Comparison of ENCODE assay signal across 9 mouse cellular contexts in the genomic region with DNA sequence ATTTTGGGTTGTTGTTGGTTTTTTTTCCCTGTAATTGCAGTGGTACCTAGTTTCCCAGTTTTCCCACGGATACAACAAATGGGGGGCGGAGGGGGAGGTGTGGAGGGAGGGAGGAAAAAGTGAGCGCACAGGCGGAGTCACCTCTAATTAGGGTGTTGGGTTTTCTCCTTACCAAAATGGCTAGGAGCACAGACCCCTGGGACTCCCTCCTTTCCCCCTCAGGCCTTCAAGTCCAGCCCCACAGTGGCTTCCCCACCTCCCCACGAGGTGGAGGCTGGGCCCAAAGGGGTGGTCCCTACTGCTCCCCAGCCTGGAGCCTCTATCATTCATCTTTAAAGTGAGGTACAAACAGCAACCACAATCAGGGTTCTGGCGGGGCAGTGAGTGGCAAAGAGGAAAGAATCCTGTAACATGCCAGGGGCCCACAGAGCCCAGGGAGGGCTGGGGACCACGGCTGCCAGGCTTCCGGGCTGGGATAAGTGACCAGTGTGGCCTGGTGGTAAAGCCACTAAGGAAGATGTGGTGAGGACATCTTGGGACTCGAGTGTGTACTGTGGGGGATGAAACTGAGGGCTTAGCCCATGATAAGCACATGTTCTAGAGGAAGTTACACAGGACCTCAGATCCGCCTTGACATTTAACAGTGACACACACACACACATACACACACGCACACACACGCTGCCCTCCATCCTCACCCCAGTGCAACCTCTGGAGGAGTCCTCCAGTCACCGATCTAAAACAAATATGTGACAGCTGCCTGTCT. TPM values are rescaled to one million over a fixed set of nuclear protein-coding genes. Genes with fewer than 3 reads are reported as not detected.
DNase-seq lines count a peak whose midpoint lies in the region; ATAC-seq lines count a peak whose summit lies in the region.
"Had no signal": no experiment of that assay in that cellular context is flagged by ENCODE, and none has a peak within 500 bp of the region (broad histone marks: within the 10 kb centered on the region; RNA-seq: fewer than 3 reads in every experiment).

No protein-coding gene starts in this region.

- no peak overlapping the region for H3K4me3 ChIP-seq in heart, embryonic 16.5 days (ENCODE audit: low read length)
- no peak overlapping the region for H3K4me3 ChIP-seq in midbrain, embryonic 10.5 days
- H3K4me3 ChIP-seq in midbrain, embryonic 16.5 days (ENCODE audit: low read depth, low read length): no peak overlapping the region
- H3K4me3 ChIP-seq in stomach, embryonic 14.5 days (ENCODE audit: low read depth, low read length): no peak overlapping the region

- no peaks in the 10 kb centered on the region for H3K27me3 ChIP-seq in heart, embryonic 16.5 days (ENCODE audit: control insufficient read depth, insufficient read depth, low read length)
- 0 out of 2 replicates have a peak, but pooled peaks cover 4% of the 10 kb centered on the region for H3K27me3 ChIP-seq in midbrain, embryonic 10.5 days (ENCODE audit: low read depth, poor library complexity, severe bottlenecking)
- no peaks in the 10 kb centered on the region for H3K27me3 ChIP-seq in midbrain, embryonic 16.5 days (ENCODE audit: control insufficient read depth, insufficient read depth, low read depth, low read length)
- H3K27me3 ChIP-seq in stomach, embryonic 14.5 days (ENCODE audit: control insufficient read depth, insufficient read depth, low read length): no peaks in the 10 kb centered on the region

- H3K27ac ChIP-seq in heart, embryonic 16.5 days (ENCODE audit: low read length): peak overlapping the region; percentile 70
- H3K27ac ChIP-seq in midbrain, embryonic 10.5 days (replicated peaks): peak overlapping the region; percentile 43
- no peak overlapping the region for H3K27ac ChIP-seq in midbrain, embryonic 16.5 days (ENCODE audit: low read length)
- peak overlapping the region; percentile 48; the same call in 1 of the 2 replicates for H3K27ac ChIP-seq in stomach, embryonic 14.5 days (ENCODE audit: low read length)

- H3K36me3 ChIP-seq in heart, embryonic 16.5 days (ENCODE audit: control insufficient read depth, insufficient read depth): no peaks in the 10 kb centered on the region
- peaks cover 15% of the 10 kb centered on the region for H3K36me3 ChIP-seq in midbrain, embryonic 10.5 days
- H3K36me3 ChIP-seq in midbrain, embryonic 16.5 days (ENCODE audit: control insufficient read depth, insufficient read depth, low read length): no peaks in the 10 kb centered on the region
- H3K36me3 ChIP-seq in stomach, embryonic 14.5 days (ENCODE audit: control insufficient read depth, insufficient read depth, low read length): no peaks in the 10 kb centered on the region; the same call in 1 of the 2 replicates

- WGBS in heart, embryonic 16.5 days: 48% methylated on average over 13 of the region's 13 CpGs
- WGBS in midbrain, embryonic 10.5 days: 54% methylated on average over 13 of the region's 13 CpGs
- 58% methylated on average over 13 of the region's 13 CpGs for WGBS in midbrain, embryonic 16.5 days
- WGBS in stomach, embryonic 14.5 days: 42% methylated on average over 13 of the region's 13 CpGs

- ATAC-seq in heart, embryonic 16.5 days (replicated peaks; ENCODE audit: extremely low read depth, insufficient read depth, low FRiP score): no peak
- ATAC-seq in midbrain, embryonic 16.5 days: no peak
- peak; percentile 82 for ATAC-seq in granulocyte monocyte progenitor cell, adult 5-6 weeks (replicated peaks; ENCODE audit: poor library complexity, severe bottlenecking)
- no peak for ATAC-seq in stomach, embryonic 14.5 days (ENCODE audit: insufficient number of reproducible peaks, insufficient read depth, low FRiP score, low read depth)

- no peaks in the 10 kb centered on the region for H3K9me3 ChIP-seq in heart, embryonic 16.5 days (replicated peaks; ENCODE audit: control insufficient read depth, low read length)
- no peaks in the 10 kb centered on the region for H3K9me3 ChIP-seq in midbrain, embryonic 10.5 days (replicated peaks)
- no peaks in the 10 kb centered on the region for H3K9me3 ChIP-seq in midbrain, embryonic 16.5 days (replicated peaks; ENCODE audit: control insufficient read depth, low read length, poor library complexity, severe bottlenecking)
- no peaks in the 10 kb centered on the region for H3K9me3 ChIP-seq in stomach, embryonic 14.5 days (ENCODE audit: control insufficient read depth, low read depth, low read length)

- DNase-seq in heart, adult 8-10 months (ENCODE audit: low spot score): no peak
- no peak for DNase-seq in midbrain, embryonic 10.5 days (ENCODE audit: low spot score)
- DNase-seq in spleen, postnatal 14 days (ENCODE audit: low spot score in 2 of 2): no peak
- DNase-seq in adrenal gland, postnatal 14 days: no peak
- DNase-seq: adrenal gland, postnatal 10 days had no signal

- H3K9ac ChIP-seq in heart, embryonic 16.5 days (ENCODE audit: low read length): peak overlapping the region; percentile 58
- H3K9ac ChIP-seq in midbrain, embryonic 16.5 days (ENCODE audit: low read depth, low read length): no peak overlapping the region
- no peak overlapping the region; the same call in 1 of the 2 replicates for H3K9ac ChIP-seq in stomach, embryonic 14.5 days (replicated peaks; ENCODE audit: low read depth, low read length)

- H3K4me2 ChIP-seq in heart, embryonic 16.5 days (ENCODE audit: low read depth, low read length): no peak overlapping the region
- no peak overlapping the region for H3K4me2 ChIP-seq in midbrain, embryonic 16.5 days (ENCODE audit: low read length)
- H3K4me2 ChIP-seq in stomach, embryonic 14.5 days (replicated peaks; ENCODE audit: low read depth, low read length): no peak overlapping the region

- peaks cover 93% of the 10 kb centered on the region for H3K4me1 ChIP-seq in heart, embryonic 16.5 days (ENCODE audit: control insufficient read depth, insufficient read depth, low read length)
- H3K4me1 ChIP-seq in midbrain, embryonic 10.5 days: peaks cover 79% of the 10 kb centered on the region
- 0 out of 2 replicates have a peak, but pooled peaks cover 3% of the 10 kb centered on the region for H3K4me1 ChIP-seq in midbrain, embryonic 16.5 days (ENCODE audit: control insufficient read depth, insufficient read depth, low read length)
- H3K4me1 ChIP-seq in stomach, embryonic 14.5 days (ENCODE audit: control insufficient read depth, insufficient read depth, low read length): peaks cover 61% of the 10 kb centered on the region

RNA-seq across cellular contexts. Expression of a gene that starts 47.4 kb away (rescaled TPM):
- 12.8 and 13.7 TPM in 2 replicates for polyA plus RNA-seq in heart, embryonic 16.5 days (2015; fragmentation: Nextera tagmentation; extraction: Ambion mirVana)
- total RNA-seq in heart, adult 8-10 months (2022): 10 to 100 TPM; 10.9 to 16.5 (median 11.9) TPM
- 3.8 and 4.4 TPM in 2 replicates for polyA plus RNA-seq in midbrain, embryonic 10.5 days (2016; fragmentation: Nextera tagmentation; extraction: Ambion mirVana)
- polyA plus RNA-seq in midbrain, embryonic 16.5 days (2015; fragmentation: Nextera tagmentation; extraction: Ambion mirVana): 0.99 and 1.0 TPM in 2 replicates
- 0.56 and 1.4 TPM in 2 replicates for total RNA-seq in granulocyte monocyte progenitor cell, adult 5-6 weeks (2014; fragmentation: Nextera tagmentation)
- total RNA-seq in granulocyte monocyte progenitor cell, adult 5-6 weeks (2017): 1.3 and 1.7 TPM in 2 replicates
- polyA plus RNA-seq in stomach, embryonic 14.5 days (2014; fragmentation: Nextera tagmentation; extraction: Ambion mirVana): 7.5 and 9.7 TPM in 2 replicates
- 11.1 and 12.0 TPM in 2 replicates for total RNA-seq in adrenal gland, postnatal 14 days (2021)
